Mouse (Mus musculus): ENCODE data around the gene D430042O09Rik. TPM values are rescaled to one million over a fixed set of nuclear protein-coding genes. Genes with fewer than 3 reads are reported as not detected.
A peak's percentile ranks its signal among the peaks of the same experiment; 100 is the strongest.

The D430042O09Rik gene
- polyA plus RNA-seq, 2 experiments: 2.2 TPM

GRCm38 (mm10) chr7:125764373-125764772, 56.7 kb downstream of the D430042O09Rik start:
- Histone ChIP-seq H3K4me2 (ENCODE audit: low read depth) (no peak overlapping the region), H3K9ac (replicated peaks) (no peak overlapping the region), H3K36me3 (replicated peaks; ENCODE audit: control insufficient read depth, insufficient read depth, low read depth) (no peaks in the 10 kb centered on the region), H3K4me3 (ENCODE audit: insufficient read depth in 1 of 2, low read depth in 2 of 2, low read length in 2 of 2) (no peak overlapping the region), H3K9me3 (ENCODE audit: control insufficient read depth, low read length) (no peaks in the 10 kb centered on the region), H3K4me1 (replicated peaks; ENCODE audit: control insufficient read depth in 2 of 2, insufficient read depth in 2 of 2, low read length in 1 of 2) (no peaks in the 10 kb centered on the region), H3K27ac (no peak overlapping the region), H3K27me3 (ENCODE audit: control insufficient read depth, insufficient read depth, low read length) (no peaks in the 10 kb centered on the region)
- ATAC-seq (ENCODE audit: insufficient read depth) (no peak), DNase-seq (ENCODE audit: low read depth in 3 of 3, low spot score in 3 of 3) (no peak)
- 72% methylated on average over 3 of the region's 3 CpGs for WGBS (ENCODE audit: insufficient replicate concordance)
- no peak for TF ChIP-seq CTCF (IDR thresholded peaks at IDR 0.05; ENCODE audit: low read depth)
- no peak for TF ChIP-seq EP300 (IDR thresholded peaks at IDR 0.05; ENCODE audit: low read depth)

- Histone ChIP-seq H3K9ac (replicated peaks) (no peak overlapping the region), H3K27ac (no peak overlapping the region), H3K4me1 (replicated peaks; ENCODE audit: control insufficient read depth in 2 of 2, insufficient read depth in 2 of 2, low read length in 1 of 2) (no peaks in the 10 kb centered on the region), H3K27me3 (ENCODE audit: control insufficient read depth, insufficient read depth, low read length) (no peaks in the 10 kb centered on the region), H3K9me3 (ENCODE audit: control insufficient read depth, low read length) (no peaks in the 10 kb centered on the region), H3K36me3 (replicated peaks; ENCODE audit: control insufficient read depth, insufficient read depth, low read depth) (no peaks in the 10 kb centered on the region), H3K4me2 (ENCODE audit: low read depth) (no peak overlapping the region), H3K4me3 (ENCODE audit: insufficient read depth in 1 of 2, low read depth in 2 of 2, low read length in 2 of 2) (no peak overlapping the region)
- TF ChIP-seq EP300 (IDR thresholded peaks at IDR 0.05; ENCODE audit: low read depth): no peak
- peak; percentile 76 for TF ChIP-seq CTCF (IDR thresholded peaks at IDR 0.05; ENCODE audit: low read depth)
- WGBS (ENCODE audit: insufficient replicate concordance): 57% methylated on average over 9 of the region's 9 CpGs
- no peak for ATAC-seq (ENCODE audit: insufficient read depth)
- peak in 2 of 3 experiments; percentile 3 to 10 for DNase-seq (ENCODE audit: low read depth in 3 of 3, low spot score in 3 of 3)
Observed at GRCm38 (mm10) chr7:125766976-125767831, 59.5 kb downstream of the D430042O09Rik start.

DNA sequence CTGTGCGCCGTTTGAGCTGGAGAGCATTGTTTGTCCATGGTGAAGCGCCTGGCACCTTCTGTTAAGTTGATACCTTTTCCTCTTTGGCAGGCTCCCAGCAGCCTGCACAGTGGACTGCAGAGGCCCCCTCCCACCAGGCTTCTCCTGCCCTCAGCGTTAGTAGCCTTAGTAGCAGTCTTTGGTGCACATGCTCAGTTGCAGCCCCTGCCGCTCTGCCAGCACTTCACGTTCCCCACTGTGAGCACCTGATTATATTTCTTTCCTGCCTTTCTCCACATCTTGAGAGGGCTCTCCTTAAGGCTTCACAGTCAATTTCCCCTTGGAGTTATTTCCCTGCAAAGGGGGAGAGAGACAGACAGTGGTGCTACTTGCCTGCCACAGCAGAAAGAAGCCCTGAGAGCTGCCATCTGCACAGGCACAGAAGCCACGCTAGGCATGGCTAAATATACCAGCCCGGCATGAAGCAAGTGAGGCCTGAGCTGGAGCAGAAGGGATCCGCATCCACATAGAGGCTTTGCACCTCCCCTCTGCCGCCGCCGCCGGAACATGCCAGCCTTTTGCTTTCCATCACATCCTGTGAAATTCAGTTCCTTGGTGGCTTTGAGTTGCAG, 65.4 kb downstream of the D430042O09Rik start:
- Histone ChIP-seq H3K36me3 (replicated peaks; ENCODE audit: control insufficient read depth, insufficient read depth, low read depth) (no peaks in the 10 kb centered on the region), H3K27me3 (ENCODE audit: control insufficient read depth, insufficient read depth, low read length) (no peaks in the 10 kb centered on the region), H3K4me1 (replicated peaks; ENCODE audit: control insufficient read depth in 2 of 2, insufficient read depth in 2 of 2, low read length in 1 of 2) (no peaks in the 10 kb centered on the region), H3K4me2 (ENCODE audit: low read depth) (no peak overlapping the region), H3K4me3 (ENCODE audit: insufficient read depth in 1 of 2, low read depth in 2 of 2, low read length in 2 of 2) (no peak overlapping the region), H3K9ac (replicated peaks) (no peak overlapping the region), H3K9me3 (ENCODE audit: control insufficient read depth, low read length) (no peaks in the 10 kb centered on the region), H3K27ac (no peak overlapping the region)
- ATAC-seq (ENCODE audit: insufficient read depth): no peak
- TF ChIP-seq CTCF (IDR thresholded peaks at IDR 0.05; ENCODE audit: low read depth) (no peak), EP300 (IDR thresholded peaks at IDR 0.05; ENCODE audit: low read depth) (no peak)
- DNase-seq (ENCODE audit: low read depth in 3 of 3, low spot score in 3 of 3): no peak
- WGBS (ENCODE audit: insufficient replicate concordance): 77% methylated on average over 13 of the region's 13 CpGs

DNA sequence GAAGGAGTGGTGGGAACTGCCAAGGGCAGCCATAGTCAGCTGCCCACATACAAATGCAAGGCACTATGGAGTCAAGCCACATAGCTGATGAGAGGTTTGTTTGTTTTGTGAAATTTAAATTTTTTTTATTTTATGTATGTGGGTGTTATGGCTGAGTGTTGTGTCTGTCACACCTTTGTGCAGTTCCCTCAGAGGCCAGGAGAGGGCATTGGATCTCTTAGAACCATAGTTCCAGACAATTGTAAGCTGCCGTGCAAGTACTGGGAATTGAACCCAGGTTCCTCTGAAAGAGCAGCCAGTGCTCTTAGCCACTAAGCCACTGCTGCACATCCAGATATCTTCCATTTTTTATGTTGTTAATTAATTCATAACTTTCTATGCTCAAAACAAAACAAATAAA, 75.5 kb downstream of the D430042O09Rik start:
- Histone ChIP-seq H3K36me3 (replicated peaks; ENCODE audit: control insufficient read depth, insufficient read depth, low read depth) (no peaks in the 10 kb centered on the region), H3K4me2 (ENCODE audit: low read depth) (no peak overlapping the region), H3K4me3 (ENCODE audit: insufficient read depth in 1 of 2, low read depth in 2 of 2, low read length in 2 of 2) (no peak overlapping the region), H3K9me3 (ENCODE audit: control insufficient read depth, low read length) (no peaks in the 10 kb centered on the region), H3K9ac (replicated peaks) (no peak overlapping the region), H3K4me1 (replicated peaks; ENCODE audit: control insufficient read depth in 2 of 2, insufficient read depth in 2 of 2, low read length in 1 of 2) (no peaks in the 10 kb centered on the region), H3K27ac (no peak overlapping the region), H3K27me3 (ENCODE audit: control insufficient read depth, insufficient read depth, low read length) (no peaks in the 10 kb centered on the region)
- 57% methylated on average over 1 of the region's 1 CpGs for WGBS (ENCODE audit: insufficient replicate concordance)
- DNase-seq (ENCODE audit: low read depth in 3 of 3, low spot score in 3 of 3) (peak; percentile 4 to 7 (median 5)), ATAC-seq (ENCODE audit: insufficient read depth) (no peak)
- TF ChIP-seq CTCF (IDR thresholded peaks at IDR 0.05; ENCODE audit: low read depth): peak; percentile 54
- TF ChIP-seq EP300 (IDR thresholded peaks at IDR 0.05; ENCODE audit: low read depth): no peak

GRCm38 (mm10) chr7:125786105-125786504, 78.4 kb downstream of the D430042O09Rik start:
- Histone ChIP-seq H3K9me3 (ENCODE audit: control insufficient read depth, low read length) (no peaks in the 10 kb centered on the region), H3K4me2 (ENCODE audit: low read depth) (no peak overlapping the region), H3K9ac (replicated peaks) (no peak overlapping the region), H3K27ac (no peak overlapping the region), H3K27me3 (ENCODE audit: control insufficient read depth, insufficient read depth, low read length) (no peaks in the 10 kb centered on the region), H3K4me1 (replicated peaks; ENCODE audit: control insufficient read depth in 2 of 2, insufficient read depth in 2 of 2, low read length in 1 of 2) (no peaks in the 10 kb centered on the region), H3K4me3 (ENCODE audit: insufficient read depth in 1 of 2, low read depth in 2 of 2, low read length in 2 of 2) (no peak overlapping the region), H3K36me3 (replicated peaks; ENCODE audit: control insufficient read depth, insufficient read depth, low read depth) (no peaks in the 10 kb centered on the region)
- TF ChIP-seq CTCF (IDR thresholded peaks at IDR 0.05; ENCODE audit: low read depth) (no peak), EP300 (IDR thresholded peaks at IDR 0.05; ENCODE audit: low read depth) (no peak)
- no peak for DNase-seq (ENCODE audit: low read depth in 3 of 3, low spot score in 3 of 3)
- no peak for ATAC-seq (ENCODE audit: insufficient read depth)
- 70% methylated on average over 5 of the region's 5 CpGs for WGBS (ENCODE audit: insufficient replicate concordance)
